Mouse (Mus musculus): ENCODE measurements at regions not wholly inside any gene's neighbourhood (a gene's known extent, or its start where the extent isn't known, plus 50 kb on each side); places are given as distances from the start of the nearest gene placed in this dataset.

DNA sequence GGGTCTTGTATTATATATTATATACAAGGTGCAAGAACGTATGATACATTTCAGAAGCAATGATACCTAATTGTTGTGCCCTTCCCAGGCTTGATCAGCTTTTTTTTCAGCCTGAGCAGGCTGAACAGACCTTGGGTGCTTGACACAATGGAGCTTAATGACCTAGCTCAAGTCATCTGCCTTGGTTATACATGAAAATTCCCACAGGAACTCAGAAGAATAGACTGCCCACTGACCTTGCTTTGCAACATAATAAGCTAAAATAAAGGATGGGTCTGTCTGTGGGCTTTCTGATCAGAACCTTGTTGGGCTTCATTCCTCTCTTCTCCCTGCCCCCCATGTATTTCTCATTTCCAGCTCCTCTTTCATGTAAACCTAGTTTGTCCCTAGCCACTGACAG is 1880.6 kb upstream of the Gm38303 start:
- TF ChIP-seq POLR2A (IDR thresholded peaks at IDR 0.05; ENCODE audit: borderline replicate concordance, extremely low read depth, insufficient read depth, insufficient read length, poor library complexity, severe bottlenecking): no peak
- TF ChIP-seq CTCF (IDR thresholded peaks at IDR 0.05; ENCODE audit: borderline replicate concordance, extremely low read depth, insufficient read depth, insufficient read length): no peak
